Mouse (Mus musculus) granulocyte monocyte progenitor cell, adult 5-6 weeks (primary cell): Measurements from ENCODE around the gene Sema3a. TPM values are rescaled to one million over a fixed set of nuclear protein-coding genes. Genes with fewer than 3 reads are reported as not detected.

ENCODE experiments used
- ATAC-seq: replicated peaks from 2 replicates; pipeline ENCODE4 v1.8.0; 2016; ENCODE audit warnings: mild to moderate bottlenecking, moderate TSS enrichment, inconsistent platforms; ENCODE audit not compliant: poor library complexity, severe bottlenecking
- total RNA-seq, 2 experiments: library from RNA; stranded (forward) in 1 of 2; stranded (reverse) in 1 of 2; fragments of 200-712, 200-1000 nt in 1 of 2; fragments of >200 nt in 1 of 2; fragmentation: Nextera tagmentation in 1 of 2; gene quantifications; 2 replicates each; pipeline ENCODE4 v1.2.3; 2014 to 2017

The Sema3a gene
- total RNA-seq, 2 experiments from 2014 or later = not detected

DNA sequence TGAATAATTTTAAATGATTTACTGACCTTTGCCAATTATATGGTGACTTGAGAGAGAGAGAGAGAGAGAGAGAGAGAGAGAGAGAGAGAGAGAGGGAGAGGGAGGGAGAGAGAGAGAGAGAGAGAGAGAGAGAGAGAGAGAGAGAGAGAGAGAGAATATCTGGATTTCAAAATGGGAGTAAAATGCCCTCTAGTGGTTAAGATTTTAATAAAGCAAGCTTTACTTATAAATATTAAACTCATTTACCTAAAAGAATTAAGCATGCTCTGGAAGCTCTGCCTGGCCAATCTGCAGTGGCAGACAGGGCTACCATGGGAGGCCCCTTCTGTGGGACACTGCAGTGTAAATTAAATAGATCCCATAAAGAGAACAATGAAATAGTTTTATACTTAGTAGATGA is 505.5 kb downstream of the Sema3a start:
- ATAC-seq = no peak

DNA sequence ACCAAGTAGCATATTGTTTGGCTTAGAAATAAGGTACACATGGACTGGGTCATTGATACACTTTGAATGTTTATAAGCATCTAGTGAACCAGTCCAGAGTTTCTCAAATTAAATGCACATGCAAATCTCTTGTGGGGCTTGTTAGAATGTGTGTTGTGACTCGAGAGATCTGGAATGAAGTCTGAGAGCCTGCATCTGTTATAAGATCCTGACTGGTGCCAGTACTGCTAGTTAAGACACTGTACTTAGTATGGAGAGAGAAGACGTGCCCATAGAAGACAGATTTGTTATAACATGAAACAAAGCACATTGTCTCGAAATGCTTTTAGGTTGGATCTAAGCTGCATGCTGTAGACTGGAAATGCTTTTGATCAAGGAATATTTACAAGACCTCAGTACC is 511.0 kb downstream of the Sema3a start:
- no peak for ATAC-seq
